Mouse (Mus musculus) ZHBTc4 (cell line): ENCODE measurements around the gene Cdh20.
"Not testable (repeated sequence)": the region's sequence is repeated elsewhere in the genome, so short reads cannot be mapped to it uniquely, and the experiment has no call there.

ENCODE experiments used
- DNase-seq: peaks from one replicate; pipeline ENCODE4 v3.0.0-alpha.2; 2011; ENCODE audit warnings: low read depth, low spot score

The Cdh20 gene

GRCm38 (mm10) chr1:104916507-104916906 is 148.2 kb downstream of the Cdh20 start:
- DNase-seq, result no peak

DNA sequence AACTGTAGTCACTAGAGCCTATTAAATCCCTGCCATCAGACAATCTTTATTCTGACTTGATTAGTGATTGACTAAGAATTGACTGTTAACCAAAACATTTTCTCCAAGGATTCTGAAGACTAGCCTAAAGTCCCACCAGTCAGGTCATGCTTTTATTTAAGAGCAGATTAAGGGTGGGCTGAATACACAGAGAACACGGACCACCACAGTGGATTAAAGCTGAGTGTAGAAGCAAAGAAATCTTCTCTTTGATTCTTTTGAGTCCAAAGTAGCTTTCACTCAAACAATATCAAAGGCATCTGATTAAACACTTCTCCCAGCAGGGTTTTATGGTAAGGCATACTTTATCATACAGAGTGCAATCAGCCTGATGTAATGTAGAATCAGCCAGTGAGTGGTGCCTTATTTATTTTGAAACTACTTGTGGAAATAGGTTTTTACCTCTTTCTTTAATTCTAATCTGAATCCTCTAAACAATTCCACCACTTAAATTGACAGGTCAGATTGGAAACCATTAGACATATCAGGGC is 149.0 kb downstream of the Cdh20 start:
- no peak for DNase-seq

- DNase-seq, result no peak
Measured at GRCm38 (mm10) chr1:104933051-104933450, 164.7 kb downstream of the Cdh20 start.

GRCm38 (mm10) chr1:104936966-104937365 is 168.6 kb downstream of the Cdh20 start:
- no peak for DNase-seq

- DNase-seq, result no peak
Measured at GRCm38 (mm10) chr1:104939156-104939555, 170.8 kb downstream of the Cdh20 start.

- DNase-seq, result peak; percentile 35
Measured at GRCm38 (mm10) chr1:104944470-104945109, 176.3 kb downstream of the Cdh20 start.

DNA sequence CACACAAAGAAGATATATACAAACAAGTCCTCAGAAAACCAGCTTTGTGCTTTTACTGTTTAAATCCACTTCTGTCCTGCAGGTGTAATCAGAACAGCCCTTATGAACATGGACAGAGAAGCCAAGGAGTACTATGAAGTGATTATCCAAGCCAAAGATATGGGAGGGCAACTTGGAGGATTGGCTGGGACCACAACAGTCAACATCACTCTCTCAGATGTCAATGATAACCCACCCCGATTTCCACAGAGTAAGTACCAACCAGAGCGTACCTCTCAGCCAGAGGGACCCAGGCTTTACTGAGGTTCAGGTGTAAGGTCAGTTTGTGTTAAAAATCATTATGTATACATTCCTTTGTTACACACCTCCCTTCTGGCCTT is 176.8 kb downstream of the Cdh20 start:
- DNase-seq, result no peak

DNA sequence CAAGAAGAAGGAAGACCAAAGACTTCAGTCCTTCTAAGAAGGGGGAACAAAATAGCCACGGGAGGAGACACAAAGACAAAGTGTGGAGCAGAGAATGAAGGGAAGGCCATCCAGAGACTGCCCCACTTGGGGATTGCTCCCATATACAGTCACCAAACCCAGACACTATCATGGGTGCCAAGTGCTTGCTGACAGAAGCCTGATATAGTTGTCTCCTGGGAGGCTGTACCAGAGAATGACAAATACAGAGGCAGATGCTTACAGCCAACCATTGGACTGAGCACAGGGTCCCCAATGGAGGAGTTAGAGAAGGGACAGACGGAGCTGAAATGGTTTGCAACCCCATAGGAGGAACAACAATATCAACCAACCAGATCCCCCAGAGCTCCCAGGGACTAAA is 181.3 kb downstream of the Cdh20 start:
- DNase-seq, result not testable (repeated sequence)

GRCm38 (mm10) chr1:104957046-104957445 is 188.7 kb downstream of the Cdh20 start:
- DNase-seq, result no peak

DNA sequence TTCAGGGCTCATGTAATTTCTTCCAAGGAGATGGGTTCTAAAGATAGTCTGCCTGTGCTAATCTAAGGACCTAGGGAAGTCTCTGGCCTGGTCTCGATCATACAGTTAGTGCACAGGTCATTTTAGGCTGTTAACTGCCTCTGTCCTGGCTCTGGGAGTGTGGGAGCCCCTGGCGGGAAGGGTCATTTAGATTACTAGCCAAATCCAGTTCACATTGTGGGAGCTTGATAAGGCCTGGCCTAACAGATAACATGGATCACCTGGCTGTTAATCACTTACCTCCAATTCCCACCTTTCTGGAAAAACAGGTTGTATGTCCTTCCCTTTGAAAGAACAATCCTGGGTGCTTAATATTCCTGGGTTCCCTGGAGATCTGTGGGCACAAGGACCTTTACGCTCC is 193.3 kb downstream of the Cdh20 start:
- DNase-seq, result no peak

- no peak for DNase-seq
Measured at GRCm38 (mm10) chr1:104962257-104962656, 193.9 kb downstream of the Cdh20 start.

- DNase-seq, result no peak
Measured at GRCm38 (mm10) chr1:104979068-104979467, 210.7 kb downstream of the Cdh20 start.

GRCm38 (mm10) chr1:104980273-104980672 is 211.9 kb downstream of the Cdh20 start:
- no peak for DNase-seq

GRCm38 (mm10) chr1:104986222-104986973 is 218.1 kb downstream of the Cdh20 start:
- DNase-seq, result peak; percentile 79

- peak; percentile 37 for DNase-seq
Measured at GRCm38 (mm10) chr1:104987526-104987925, 219.2 kb downstream of the Cdh20 start.

GRCm38 (mm10) chr1:104992441-104992840 is 224.1 kb downstream of the Cdh20 start:
- no peak for DNase-seq

GRCm38 (mm10) chr1:104993905-104994611 is 225.7 kb downstream of the Cdh20 start:
- DNase-seq, result peak; percentile 36

DNA sequence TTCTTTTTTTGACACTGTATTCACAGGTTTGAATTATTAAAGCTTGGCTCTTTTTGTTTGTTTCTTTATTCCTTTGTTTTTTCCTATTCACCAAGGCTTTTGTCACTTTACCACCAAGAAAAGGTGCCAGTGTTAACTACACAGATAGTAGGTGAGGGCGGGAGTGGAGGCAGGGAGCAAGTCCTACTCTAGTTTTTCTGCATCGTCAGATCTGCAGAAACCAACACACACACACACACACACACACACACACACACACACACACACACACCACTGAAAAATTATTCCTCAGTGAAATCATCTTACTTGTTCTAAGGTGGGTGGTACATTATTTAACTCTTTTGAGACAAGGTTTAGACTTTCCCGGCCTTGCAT is 226.3 kb downstream of the Cdh20 start:
- no peak for DNase-seq

DNA sequence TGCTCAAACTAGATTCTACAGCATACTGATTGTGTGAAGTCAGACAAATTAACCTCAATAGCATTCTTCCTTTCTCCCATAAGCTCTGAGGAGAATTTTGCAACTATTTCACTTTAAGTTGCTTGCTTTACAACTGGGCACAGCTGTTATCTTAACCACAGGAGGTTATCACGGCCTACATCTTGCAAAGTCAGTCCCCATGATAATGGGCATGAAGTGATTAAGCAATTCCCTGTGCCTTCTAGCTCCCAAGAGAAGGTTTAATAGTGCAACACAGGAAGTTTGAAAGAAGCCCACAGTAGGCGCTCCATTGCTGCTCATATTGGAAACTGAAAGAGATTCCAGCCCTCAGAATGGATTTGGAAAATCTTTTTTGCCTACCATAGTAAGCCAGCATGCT is 229.5 kb downstream of the Cdh20 start:
- DNase-seq, result no peak

- DNase-seq, result no peak
Measured at GRCm38 (mm10) chr1:105002179-105002578, 233.8 kb downstream of the Cdh20 start.

DNA sequence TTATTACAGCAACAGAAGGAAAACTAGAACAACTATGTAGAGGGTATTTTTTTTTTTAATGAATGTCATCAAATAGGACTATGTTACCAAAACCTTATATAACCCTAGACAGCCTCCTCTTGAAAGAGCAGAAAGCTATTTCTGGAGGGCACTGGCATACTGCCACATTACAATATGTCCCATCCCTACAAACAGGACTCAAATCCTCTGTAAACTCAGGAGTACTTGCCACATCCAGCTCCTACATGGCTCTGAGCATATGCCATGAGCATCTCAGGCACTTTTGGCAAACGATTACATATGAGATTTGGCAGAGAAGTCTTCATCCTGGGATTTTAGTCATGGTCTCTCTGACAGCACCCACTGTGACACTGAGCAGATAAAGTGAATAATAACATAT is 235.5 kb downstream of the Cdh20 start:
- no peak for DNase-seq

- peak; percentile 69 for DNase-seq
Measured at GRCm38 (mm10) chr1:105012616-105013015, 244.3 kb downstream of the Cdh20 start.
